Mouse (Mus musculus) liver, embryonic 11.5 days (tissue): ENCODE results near the gene Arhgap29. TPM values are rescaled to one million over a fixed set of nuclear protein-coding genes. Genes with fewer than 3 reads are reported as not detected.
A peak's percentile ranks its signal among the peaks of the same experiment; 100 is the strongest.

Source experiments
- ATAC-seq: fragments of 200-750 bp; cut with Nextera tagmentation; replicated peaks from 2 replicates; pipeline ENCODE4 v1.8.0; 2017; ENCODE audit warnings: moderate number of reproducible peaks, mild to moderate bottlenecking, moderate TSS enrichment, moderate library complexity; ENCODE audit not compliant: low FRiP score
- DNase-seq: peaks from one replicate; pipeline ENCODE4 v3.0.0-alpha.2; 2017; ENCODE audit warnings: low spot score
- H3K27ac ChIP-seq: fragments of 300-500 bp; sonication (generic); 2 replicates; pipeline ENCODE4 v1.5.1; 2014; ENCODE audit warnings: mild to moderate bottlenecking, low read depth, low read length, control low read depth
- H3K27me3 ChIP-seq: fragments of 300-500 bp; sonication (generic); replicated peaks from 2 replicates; pipeline ENCODE4 v1.6.1; 2014; ENCODE audit warnings: low read length, mixed read lengths; ENCODE audit not compliant: control insufficient read depth, insufficient read depth
- H3K36me3 ChIP-seq: fragments of 300-500 bp; sonication (generic); 2 replicates; pipeline ENCODE4 v1.6.1; 2014; ENCODE audit warnings: mild to moderate bottlenecking, low read length, moderate library complexity, mixed read lengths; ENCODE audit not compliant: control insufficient read depth, insufficient read depth
- H3K4me1 ChIP-seq: fragments of 300-500 bp; sonication (generic); replicated peaks from 2 replicates; pipeline ENCODE4 v1.6.1; 2014; ENCODE audit warnings: low read length, mixed read lengths; ENCODE audit not compliant: control insufficient read depth, insufficient read depth
- H3K4me2 ChIP-seq: fragments of 300-500 bp; sonication (generic); 2 replicates; pipeline ENCODE4 v1.6.1; 2014; ENCODE audit warnings: mild to moderate bottlenecking, control low read depth, moderate library complexity
- H3K4me3 ChIP-seq: fragments of 300-500 bp; sonication (generic); 2 replicates; pipeline ENCODE4 v1.5.1; 2014; ENCODE audit warnings: low read depth, low read length, control low read depth
- H3K9ac ChIP-seq: fragments of 300-500 bp; sonication (generic); 2 replicates; pipeline ENCODE4 v1.6.1; 2014; ENCODE audit warnings: low read depth, low read length, control low read depth
- H3K9me3 ChIP-seq: fragments of 300-500 bp; sonication (generic); 2 replicates; pipeline ENCODE4 v1.6.1; 2016; ENCODE audit warnings: low read length, inconsistent platforms, mixed read lengths; ENCODE audit not compliant: control insufficient read depth
- WGBS: fragments of 180-500 bp; shearing (Covaris S2); extraction: QIAGEN DNeasy Blood & Tissue Kit; methylation state at CpG from one replicate; pipeline ENCODE4 v1.1.7; 2014; 5-methylcytosine and 5-hydroxymethylcytosine counted together
- polyA plus RNA-seq: library from polyadenylated mRNA; unstranded; fragments of >200 nt; fragmentation: Nextera tagmentation; extraction: Ambion mirVana; gene quantifications from 2 replicates; pipeline ENCODE4 v1.2.1, GENCODE M21; 2014

Arhgap29 gene
- polyA plus RNA-seq, 1 experiment from 2014 or later, result 24.1 TPM

DNA sequence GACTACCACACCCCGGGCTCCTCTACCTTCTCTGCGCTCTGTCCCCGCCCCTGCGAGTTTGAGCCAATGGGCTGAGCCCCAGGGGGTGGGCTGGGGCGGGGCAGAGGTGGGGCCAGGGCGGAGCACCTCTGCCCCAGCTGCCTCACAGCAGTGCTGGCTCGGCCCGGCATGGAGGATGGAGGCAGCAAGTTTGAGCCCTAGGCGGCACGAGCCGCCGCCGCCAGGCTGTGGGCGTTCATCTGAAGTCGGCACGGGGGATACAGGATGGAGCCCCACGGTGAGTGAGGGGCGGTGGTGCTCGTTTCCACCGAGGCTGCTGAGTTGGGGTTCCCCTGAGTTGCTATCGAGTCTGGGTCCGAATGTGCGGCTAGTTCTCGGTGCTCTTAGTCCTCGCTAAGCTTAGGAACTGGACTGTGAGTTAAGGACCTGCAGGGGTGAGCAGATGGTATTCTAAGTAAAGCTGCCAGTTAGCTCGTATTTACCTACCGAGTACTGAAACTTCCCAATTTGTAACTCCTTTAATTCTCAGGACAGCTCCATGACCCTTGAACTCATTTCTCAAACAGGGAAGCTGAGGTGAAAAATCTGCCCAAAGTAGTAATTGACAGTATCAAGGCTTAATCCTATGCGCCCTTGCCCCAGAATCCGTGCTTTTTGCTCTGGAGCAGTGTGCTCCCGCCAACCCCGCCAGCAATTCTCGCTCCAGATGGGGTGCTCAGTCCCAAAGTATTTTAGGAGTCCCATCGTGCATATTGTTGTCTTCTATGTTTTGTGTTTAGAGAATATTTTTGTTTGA is 15.5 kb downstream of the Arhgap29 start:
- DNase-seq (peak; percentile 90), ATAC-seq (peak; percentile 100)
- H3K27me3 ChIP-seq, result no peaks in the 10 kb centered on the region
- H3K27ac ChIP-seq, result no peak overlapping the region
- peaks cover 3% of the 10 kb centered on the region for H3K4me1 ChIP-seq
- no peaks in the 10 kb centered on the region for H3K9me3 ChIP-seq
- peak overlapping the region; percentile 93 for H3K4me2 ChIP-seq
- under 1% methylated on average over 33 of the region's 33 CpGs for WGBS
- H3K4me3 ChIP-seq, result peak overlapping the region; percentile 66
- peak overlapping the region; percentile 73 for H3K9ac ChIP-seq
- no peaks in the 10 kb centered on the region for H3K36me3 ChIP-seq

DNA sequence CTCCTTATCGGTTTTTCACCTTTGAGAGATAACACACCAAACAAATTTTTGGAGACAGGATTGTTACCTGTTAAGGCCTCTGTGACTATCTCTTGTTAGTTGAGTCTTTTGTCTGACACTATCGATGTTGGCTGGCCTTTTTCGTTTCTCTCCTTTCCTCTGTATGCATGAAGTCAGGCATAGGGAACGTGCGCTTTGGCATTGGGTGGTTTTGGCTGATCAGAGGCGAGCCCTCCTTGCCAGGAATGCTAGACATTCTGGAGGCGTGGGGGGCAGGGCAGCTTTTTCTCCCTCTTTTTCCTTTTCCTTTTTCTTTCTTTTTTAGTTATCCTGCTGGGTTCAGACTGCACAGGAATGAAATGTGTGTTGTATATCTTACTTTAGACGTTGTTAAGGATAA is 16.3 kb downstream of the Arhgap29 start:
- no peak for DNase-seq
- no peak overlapping the region for H3K27ac ChIP-seq

DNA sequence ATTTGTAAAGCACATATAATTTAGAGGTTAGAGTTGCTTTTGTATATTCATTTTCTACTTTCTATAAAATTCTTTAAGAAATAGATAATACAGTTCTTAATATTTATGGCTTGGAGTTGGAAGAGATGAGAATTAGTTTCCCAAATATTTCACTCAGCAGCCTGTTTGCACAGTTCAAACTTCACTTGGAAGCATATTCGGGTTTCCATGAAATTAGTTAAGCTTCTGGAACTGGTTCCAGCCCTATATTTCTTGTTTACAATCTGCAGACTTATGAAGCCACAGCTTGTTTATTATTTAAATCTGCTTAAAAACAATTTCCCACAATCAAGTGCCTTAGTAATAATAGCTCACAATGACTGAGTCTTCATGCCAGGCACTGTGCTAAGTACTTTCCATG is 17.1 kb downstream of the Arhgap29 start:
- no peak for ATAC-seq
- H3K27me3 ChIP-seq, result no peaks in the 10 kb centered on the region
- H3K9me3 ChIP-seq, result no peaks in the 10 kb centered on the region
- no peak overlapping the region for H3K27ac ChIP-seq
- DNase-seq, result no peak
- peaks cover 3% of the 10 kb centered on the region for H3K4me1 ChIP-seq
- 49% methylated on average over 1 of the region's 1 CpGs for WGBS
- H3K4me3 ChIP-seq, result peak overlapping the region; percentile 66; the same call in 1 of the 2 replicates
- H3K36me3 ChIP-seq, result no peaks in the 10 kb centered on the region
- peak overlapping the region; percentile 93 for H3K4me2 ChIP-seq
- H3K9ac ChIP-seq, result no peak overlapping the region

More for the DNA sequence above, 16.3 kb downstream of the Arhgap29 start:
- 5% methylated on average over 8 of the region's 8 CpGs for WGBS
- H3K27me3 ChIP-seq, result no peaks in the 10 kb centered on the region
- H3K4me1 ChIP-seq, result peaks cover 3% of the 10 kb centered on the region
- peak overlapping the region; percentile 66 for H3K4me3 ChIP-seq
- no peaks in the 10 kb centered on the region for H3K36me3 ChIP-seq
- peak overlapping the region; percentile 93 for H3K4me2 ChIP-seq
- ATAC-seq, result no peak
- no peaks in the 10 kb centered on the region for H3K9me3 ChIP-seq
- peak overlapping the region; percentile 73 for H3K9ac ChIP-seq

DNA sequence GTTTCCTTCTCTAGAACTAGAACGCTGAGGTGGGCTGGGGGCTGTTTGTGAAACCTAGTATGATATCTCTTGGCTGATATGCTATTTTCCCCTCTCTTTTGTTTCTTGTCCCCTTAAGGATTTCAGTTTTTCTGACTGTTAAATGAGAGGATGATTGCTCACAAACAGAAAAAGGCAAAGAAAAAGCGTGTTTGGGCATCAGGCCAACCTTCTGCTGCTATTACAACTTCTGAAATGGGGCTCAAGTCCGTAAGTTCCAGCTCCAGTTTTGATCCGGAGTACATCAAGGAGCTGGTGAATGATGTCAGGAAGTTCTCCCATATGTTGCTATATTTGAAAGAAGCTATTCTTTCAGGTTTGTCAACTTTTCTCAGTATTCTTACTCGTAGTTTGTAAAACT is 21.4 kb downstream of the Arhgap29 start:
- Histone ChIP-seq H3K4me2 (no peak overlapping the region), H3K36me3 (no peaks in the 10 kb centered on the region; the same call in 1 of the 2 replicates), H3K27me3 (no peaks in the 10 kb centered on the region), H3K9ac (no peak overlapping the region), H3K4me3 (no peak overlapping the region), H3K4me1 (peaks cover 3% of the 10 kb centered on the region), H3K9me3 (no peaks in the 10 kb centered on the region), H3K27ac (no peak overlapping the region)
- ATAC-seq (no peak), DNase-seq (no peak)
- 64% methylated on average over 5 of the region's 5 CpGs for WGBS

DNA sequence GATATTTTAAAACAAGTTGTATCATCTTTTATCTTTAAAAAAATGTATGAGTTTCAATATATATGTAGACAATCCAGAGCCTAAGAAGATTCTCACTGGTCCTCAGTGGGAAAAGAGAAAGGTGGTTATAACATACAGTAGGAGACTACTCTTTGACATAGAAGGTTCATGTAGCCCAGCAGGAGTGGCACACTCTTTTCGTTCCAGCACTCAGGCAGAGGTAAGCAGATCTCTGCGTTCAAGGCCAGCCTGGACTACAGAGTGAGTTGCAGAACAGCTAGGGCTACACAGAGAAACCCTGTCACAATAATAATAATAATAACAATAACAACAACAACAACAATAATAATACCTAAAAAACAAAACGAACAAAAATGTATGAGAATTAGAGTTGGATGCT is 23.0 kb downstream of the Arhgap29 start:
- ATAC-seq, result no peak
- no peak overlapping the region for H3K9ac ChIP-seq
- 87% methylated on average over 3 of the region's 3 CpGs for WGBS
- H3K36me3 ChIP-seq, result no peaks in the 10 kb centered on the region; the same call in 1 of the 2 replicates
- no peak for DNase-seq
- H3K27me3 ChIP-seq, result no peaks in the 10 kb centered on the region
- no peak overlapping the region for H3K27ac ChIP-seq
- 0 out of 2 replicates have a peak, but pooled peaks cover 3% of the 10 kb centered on the region for H3K4me1 ChIP-seq
- H3K4me3 ChIP-seq, result no peak overlapping the region
- no peak overlapping the region for H3K4me2 ChIP-seq
- no peaks in the 10 kb centered on the region for H3K9me3 ChIP-seq

DNA sequence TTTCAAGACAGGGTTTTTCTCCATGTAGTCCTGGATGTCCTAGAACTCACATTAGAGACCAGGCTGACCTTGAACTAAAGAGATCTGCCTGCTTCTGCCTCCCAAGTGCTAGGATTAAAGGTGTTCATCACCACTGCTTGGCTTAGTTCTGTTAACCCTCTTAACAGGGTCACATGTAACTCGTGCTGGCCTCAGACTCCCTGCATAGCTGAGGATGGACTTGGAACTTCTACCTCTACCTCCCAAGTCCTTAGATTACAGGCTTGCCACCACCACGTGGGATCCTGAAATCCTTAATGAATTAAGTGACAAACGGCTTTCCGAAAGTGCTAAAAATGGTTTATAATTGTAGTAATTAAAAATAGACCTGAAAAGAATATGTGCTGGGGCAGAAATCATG is 29.0 kb downstream of the Arhgap29 start:
- Histone ChIP-seq H3K4me2 (no peak overlapping the region), H3K36me3 (no peaks in the 10 kb centered on the region), H3K4me1 (no peaks in the 10 kb centered on the region), H3K27me3 (no peaks in the 10 kb centered on the region), H3K9ac (no peak overlapping the region), H3K4me3 (no peak overlapping the region), H3K27ac (no peak overlapping the region), H3K9me3 (no peaks in the 10 kb centered on the region)
- no peak for DNase-seq
- 81% methylated on average over 4 of the region's 4 CpGs for whole genome bisulfite sequencing
- no peak for ATAC-seq

DNA sequence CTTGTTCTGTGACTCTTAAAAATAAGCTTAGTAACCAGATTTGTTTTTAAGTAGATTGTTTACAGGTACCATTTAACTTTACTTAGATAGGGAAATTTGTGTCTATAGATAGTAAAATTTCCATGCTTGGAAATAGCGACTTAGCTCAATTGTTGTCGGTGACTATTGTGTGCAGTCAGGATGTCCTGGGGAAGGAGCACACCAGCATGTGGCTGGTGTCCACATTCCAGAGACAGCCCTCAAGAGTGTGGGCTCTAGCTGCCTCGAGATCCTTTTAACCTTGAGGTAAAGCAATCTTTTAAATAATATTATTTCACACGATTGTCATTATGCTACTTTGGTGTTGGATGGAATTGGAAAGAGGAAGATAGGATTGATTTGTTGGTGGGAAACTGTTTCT is 30.1 kb downstream of the Arhgap29 start:
- no peak overlapping the region for H3K4me3 ChIP-seq
- DNase-seq (no peak), ATAC-seq (no peak)
- 53% methylated on average over 4 of the region's 4 CpGs for WGBS
- no peak overlapping the region for H3K9ac ChIP-seq
- no peaks in the 10 kb centered on the region for H3K9me3 ChIP-seq
- no peaks in the 10 kb centered on the region for H3K4me1 ChIP-seq
- no peak overlapping the region for H3K4me2 ChIP-seq
- no peaks in the 10 kb centered on the region for H3K27me3 ChIP-seq
- H3K36me3 ChIP-seq, result no peaks in the 10 kb centered on the region
- H3K27ac ChIP-seq, result no peak overlapping the region

DNA sequence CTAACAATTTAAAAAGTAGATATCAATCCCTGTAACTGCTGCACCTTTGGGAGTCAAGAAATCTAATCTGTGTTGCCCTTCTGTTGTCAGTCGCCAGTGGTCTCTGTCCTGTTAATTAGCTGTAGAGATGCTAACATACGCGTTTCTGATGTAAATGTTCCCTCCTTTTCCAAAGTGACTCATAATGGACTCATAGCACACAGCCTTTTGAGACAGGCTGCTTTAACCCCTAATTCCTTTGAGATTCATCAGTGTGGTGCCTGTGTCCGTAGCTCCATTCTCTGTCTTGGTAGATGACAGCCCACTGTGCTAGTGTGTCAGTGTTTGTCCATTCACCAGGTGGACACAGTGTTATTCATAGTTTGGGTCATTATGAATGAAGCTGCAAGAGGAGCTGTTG is 42.8 kb downstream of the Arhgap29 start:
- H3K36me3 ChIP-seq, result no peaks in the 10 kb centered on the region

DNA sequence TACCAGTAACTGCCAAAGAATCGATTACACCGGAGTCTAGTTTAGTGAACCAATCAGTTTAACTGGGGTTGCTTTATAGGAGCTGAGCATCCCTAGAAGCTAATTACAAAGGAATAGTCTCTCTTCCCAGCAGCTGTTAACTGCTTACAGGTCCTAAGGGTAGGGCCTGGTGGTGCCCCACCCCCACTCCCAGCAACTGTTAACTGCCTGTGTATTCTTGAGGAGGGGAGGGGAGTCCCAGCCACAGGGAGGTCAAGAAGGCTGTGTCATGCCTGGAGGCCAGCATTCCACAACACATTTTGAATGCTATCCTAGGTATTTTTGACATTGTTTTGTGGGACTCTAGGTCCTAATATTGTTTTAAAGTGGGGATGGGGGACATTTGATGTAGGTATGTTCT is 47.6 kb downstream of the Arhgap29 start:
- DNase-seq (no peak), ATAC-seq (no peak)
- H3K9me3 ChIP-seq, result no peaks in the 10 kb centered on the region
- H3K27me3 ChIP-seq, result no peaks in the 10 kb centered on the region
- WGBS, result 89% methylated on average over 2 of the region's 2 CpGs
- no peak overlapping the region for H3K4me3 ChIP-seq
- 0 out of 2 replicates have a peak, but pooled peaks cover 3% of the 10 kb centered on the region for H3K4me1 ChIP-seq
- peaks cover 8% of the 10 kb centered on the region; the same call in 1 of the 2 replicates for H3K36me3 ChIP-seq
- no peak overlapping the region for H3K4me2 ChIP-seq
- H3K9ac ChIP-seq, result no peak overlapping the region
- no peak overlapping the region for H3K27ac ChIP-seq

More for the DNA sequence above, 42.8 kb downstream of the Arhgap29 start:
- Histone ChIP-seq H3K9ac (no peak overlapping the region), H3K4me3 (no peak overlapping the region), H3K4me1 (no peaks in the 10 kb centered on the region), H3K27me3 (no peaks in the 10 kb centered on the region), H3K4me2 (no peak overlapping the region), H3K27ac (no peak overlapping the region), H3K9me3 (no peaks in the 10 kb centered on the region)
- ATAC-seq, result no peak
- DNase-seq, result no peak
- 81% methylated on average over 4 of the region's 4 CpGs for WGBS
